Mouse (Mus musculus): ENCODE measurements around the gene Synm.

- no peak for TF ChIP-seq GATA1 (IDR thresholded peaks at IDR 0.05; ENCODE audit: borderline replicate concordance, low read length)
- TF ChIP-seq FLI1 (IDR thresholded peaks at IDR 0.05; ENCODE audit: low read length), result no peak
Observed at GRCm38 (mm10) chr7:67718804-67719203, 40.7 kb downstream of the Synm start.
